Mouse (Mus musculus) E14TG2a.4 (cell line): ENCODE results near the gene Cbx6.

Source experiments
- CTCF ChIP-seq: conservative IDR thresholded peaks from 2 replicates; pipeline ENCODE4 v1.5.1; 2014; ENCODE audit warnings: low read length
- NANOG ChIP-seq: IDR thresholded peaks from 2 replicates; pipeline ENCODE4 v1.6.1; 2014; ENCODE audit warnings: borderline replicate concordance, low read length, mixed read lengths
- POU5F1 ChIP-seq: IDR thresholded peaks from 2 replicates; pipeline ENCODE4 v1.6.1; 2014; ENCODE audit warnings: low read length, borderline replicate concordance

DNA sequence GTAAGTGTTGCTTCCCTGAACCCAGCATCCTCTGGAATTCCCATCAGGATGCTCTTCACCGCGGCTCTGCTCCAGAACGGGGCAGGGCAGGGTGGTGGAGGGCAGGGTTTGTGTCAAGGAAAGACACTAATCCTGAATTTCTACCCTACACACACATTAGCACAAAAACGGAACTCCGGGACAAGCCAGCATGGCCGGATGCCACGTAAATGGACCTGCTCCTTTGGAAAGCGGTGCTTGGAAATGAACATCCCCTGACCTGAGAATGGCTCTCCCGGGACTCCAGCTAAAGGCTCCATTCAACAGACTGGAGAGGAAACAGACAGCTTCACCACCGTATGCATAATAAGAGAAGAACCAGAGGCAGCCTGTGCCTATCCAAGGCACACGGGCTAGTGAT, 33.8 kb downstream of the Cbx6 start:
- TF ChIP-seq CTCF, result no peak
- TF ChIP-seq NANOG, result no peak
- TF ChIP-seq POU5F1, result no peak
